Mouse (Mus musculus): Measurements from ENCODE around the gene Olfr1276.

Olfr1276 gene

DNA sequence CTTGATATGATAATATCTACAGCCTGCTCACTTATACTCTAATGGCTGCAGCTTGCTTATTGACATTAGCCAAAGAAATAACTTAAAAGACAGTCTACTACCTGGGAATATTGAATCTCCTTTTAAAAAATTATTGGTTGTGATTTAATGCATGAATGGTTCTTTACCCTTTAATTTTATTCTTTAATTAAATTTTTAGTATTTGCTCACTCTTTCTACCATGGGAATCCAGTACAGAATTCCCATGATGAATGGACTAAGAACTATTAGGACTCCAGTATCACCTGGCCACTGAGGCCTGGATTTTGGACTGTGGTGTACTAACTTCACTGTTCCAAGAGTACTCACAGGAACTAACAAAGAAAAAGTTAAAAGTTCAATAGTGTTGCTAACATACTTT, at the start of gene Olfr1276:
Olfr1276 (plus strand) TSS at position 301 of the 400 bp plus-strand sequence.
- DNase-seq = no peak

GRCm38 (mm10) chr2:111229502-111229901, 24.8 kb upstream of the Olfr1276 start, which contains the start of gene 4930430A15Rik:
TSS of gene 4930430A15Rik (minus strand) at chr2:111229602.
- no peak for DNase-seq

DNA sequence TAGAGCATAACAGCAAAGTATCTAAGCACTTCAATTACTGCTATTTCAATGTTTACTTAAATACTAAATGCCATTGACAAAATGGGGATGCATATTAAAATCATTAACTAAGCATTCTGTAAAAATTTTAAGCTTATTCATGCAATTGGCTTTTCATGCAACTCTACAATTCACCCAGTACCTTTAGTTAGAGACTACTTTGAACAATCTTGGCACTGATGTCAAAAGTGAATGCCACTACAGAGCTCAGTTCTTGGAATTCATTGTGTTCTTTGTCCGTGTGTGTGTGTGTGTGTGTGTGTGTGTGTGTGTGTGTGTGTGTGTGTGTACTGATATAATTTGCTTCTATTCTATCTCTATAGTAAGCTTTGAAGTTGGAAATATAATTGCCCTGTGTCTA, 19.1 kb upstream of the Olfr1276 start, which contains the start of gene Olfr1275:
Olfr1275 (minus strand) TSS at position 101 of the 400 bp plus-strand sequence.
- DNase-seq = no peak

DNA sequence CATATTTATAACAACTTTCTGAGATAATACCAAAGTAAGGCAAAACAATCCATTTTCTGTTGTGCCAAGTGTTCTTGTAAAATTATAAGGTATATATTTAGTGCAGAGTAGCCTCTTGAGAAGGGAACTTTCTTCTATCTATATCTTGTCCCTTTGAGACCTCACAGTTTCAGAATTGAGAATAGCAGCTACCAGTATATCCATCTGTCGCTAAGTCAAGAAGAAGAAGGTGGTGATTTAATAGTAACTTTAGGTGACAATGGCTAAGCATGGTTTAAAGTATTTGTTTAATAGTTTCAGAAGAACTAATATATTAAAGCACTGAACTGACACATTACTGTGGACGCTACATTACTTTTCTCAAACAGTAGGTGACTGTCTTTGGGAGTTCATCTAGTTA, 19.7 kb downstream of the Olfr1276 start, which contains the start of gene Olfr1277:
Olfr1277 (minus strand) TSS at position 101 of the 400 bp plus-strand sequence.
- DNase-seq = no peak

- DNase-seq = no peak
Observed at GRCm38 (mm10) chr2:111289836-111290235, 35.5 kb downstream of the Olfr1276 start, which contains the start of gene Olfr1278. TSS of gene Olfr1278 (plus strand) at chr2:111290136.

GRCm38 (mm10) chr2:111298541-111298940, 44.2 kb downstream of the Olfr1276 start:
- no peak for DNase-seq

DNA sequence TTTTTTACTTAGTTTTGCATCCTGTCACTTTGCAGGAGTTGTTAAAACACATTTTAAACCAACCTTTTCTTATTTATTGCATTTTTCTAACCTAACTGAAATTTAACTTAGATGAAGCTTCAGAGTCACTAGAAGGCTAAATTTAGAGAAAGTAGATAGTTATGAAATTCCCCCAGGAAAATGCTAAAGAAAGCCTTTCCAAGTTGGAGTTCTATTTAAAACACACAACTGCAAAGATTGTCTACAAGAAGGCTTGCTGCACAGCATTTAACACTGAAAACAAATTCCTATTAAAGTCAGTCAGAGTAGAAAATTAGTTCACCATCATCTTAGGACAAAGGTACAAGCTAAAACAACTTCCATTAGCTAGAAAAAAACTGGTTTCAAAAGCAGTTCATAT, 46.1 kb downstream of the Olfr1276 start, which contains the start of gene Olfr1279:
Olfr1279 (plus strand) TSS at position 262 of the 400 bp plus-strand sequence.
- DNase-seq = no peak

Data from thymus, postnatal 4 days (tissue).